Mouse (Mus musculus) heart, adult 2 months (tissue): Measurements from ENCODE around the gene Sf3b5.

Experiments used
- CTCF ChIP-seq: fragments of 200-600 bp; IDR thresholded peaks from 2 replicates; pipeline ENCODE4 v1.8.1; 2022; ENCODE audit warnings: antibody characterized with exemption, mild to moderate bottlenecking, moderate library complexity
- EP300 ChIP-seq: fragments of 200-500 bp; IDR thresholded peaks from 2 replicates; pipeline ENCODE4 v1.6.1; 2011; ENCODE audit warnings: low read depth, low read length, control low read depth; ENCODE audit not compliant: insufficient read depth

- TF ChIP-seq EP300 (no peak), CTCF (no peak)
These were observed 39.5 kb downstream of the Sf3b5 start for GRCm38 (mm10) chr10:13044659-13045058.
